Mouse (Mus musculus): ENCODE results near the gene Ercc4.

Gene Ercc4

DNA sequence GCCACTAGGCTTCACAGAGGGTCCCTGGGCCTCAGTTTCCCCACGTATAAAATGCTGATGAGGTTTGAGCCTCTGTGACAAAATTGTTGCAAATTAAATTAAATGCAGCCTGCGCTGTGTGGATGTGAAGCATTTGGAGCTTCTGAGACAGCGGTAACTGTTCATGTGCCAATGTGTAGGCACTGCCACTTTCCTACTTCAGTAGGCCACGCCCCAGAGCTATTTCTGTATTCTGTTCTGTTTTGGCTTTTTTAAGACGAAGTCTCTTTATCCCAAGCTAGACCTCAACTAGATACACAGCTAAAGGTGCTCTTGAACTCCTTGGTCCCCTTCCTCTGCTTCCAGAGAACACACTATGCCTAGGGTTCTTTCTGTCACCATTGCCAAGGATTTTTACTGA lies 85.4 kb downstream of the Ercc4 start:
- in situ Hi-C loops (cut with MboI, MseI), result no loop called here

DNA sequence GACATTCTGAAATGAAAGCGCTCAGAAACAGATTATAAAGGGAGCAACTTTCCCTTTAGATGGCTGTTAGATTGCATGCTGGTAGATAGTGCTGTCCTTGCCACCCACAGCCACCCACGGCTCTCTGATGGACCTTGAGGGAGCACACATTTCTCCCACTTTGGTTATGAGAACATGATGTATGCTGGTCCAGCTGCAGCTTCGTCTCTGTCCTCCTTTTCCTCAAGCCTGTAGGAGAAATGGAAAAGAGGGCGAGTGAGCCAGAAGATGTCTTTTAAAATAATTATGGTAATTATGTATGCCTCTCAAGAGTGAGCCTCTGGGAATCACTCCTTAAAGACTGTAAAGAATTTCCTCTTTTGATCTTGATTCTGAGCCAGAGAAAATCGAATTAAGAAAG lies 87.1 kb downstream of the Ercc4 start:
- in situ Hi-C loops (cut with MboI, MseI), result no loop called here

DNA sequence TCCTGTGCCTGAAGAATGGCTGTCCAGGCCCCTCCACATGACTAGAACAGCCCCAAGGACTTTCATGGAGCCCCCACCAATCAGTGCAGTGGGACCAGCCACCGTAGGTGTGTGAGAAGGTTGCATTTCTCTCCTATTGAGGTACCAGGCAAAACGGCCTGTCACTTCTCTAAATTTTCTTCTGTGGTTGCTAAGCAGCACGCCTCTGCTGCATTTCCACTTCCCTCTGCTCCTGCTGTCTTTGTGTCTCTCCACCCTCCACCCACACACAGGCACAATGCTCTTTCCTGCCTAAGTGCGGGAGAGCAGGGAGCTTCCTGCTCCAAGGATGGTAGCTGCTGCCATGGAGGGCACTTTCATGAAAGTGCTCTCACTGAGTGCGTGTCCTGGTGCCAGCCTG lies 87.8 kb downstream of the Ercc4 start:
- in situ Hi-C loops (cut with MboI, MseI), result no loop called here

- in situ Hi-C loops (cut with MboI, MseI), result no loop called here
Measured at GRCm38 (mm10) chr16:13199204-13199603, 89.7 kb downstream of the Ercc4 start.

Measured in T-helper 2 cell (primary cell).